Mouse (Mus musculus) ES-E14 (cell line): ENCODE results near the gene Rspo1. TPM values are rescaled to one million over a fixed set of nuclear protein-coding genes. Genes with fewer than 3 reads are reported as not detected.
A peak's percentile ranks its signal among the peaks of the same experiment; 100 is the strongest.

Experiments
- DNase-seq: peaks from one replicate; pipeline ENCODE4 v3.0.0-alpha.2; 2013; ENCODE audit warnings: low read depth, low spot score
- H3K27ac ChIP-seq: 2 replicates; pipeline ENCODE4 v1.5.1; 2012; ENCODE audit warnings: low read depth, mild to moderate bottlenecking, low read length, moderate library complexity, mixed read lengths; ENCODE audit not compliant: poor library complexity, insufficient read depth, severe bottlenecking
- H3K36me3 ChIP-seq: 2 replicates; pipeline ENCODE4 v1.6.1; 2012; ENCODE audit warnings: mild to moderate bottlenecking, low read length, moderate library complexity, mixed read lengths; ENCODE audit not compliant: control insufficient read depth, poor library complexity, insufficient read depth, severe bottlenecking
- H3K4me1 ChIP-seq, 2 experiments: fragments of 150-350 bp in 1 of 2; sonication (generic) in 1 of 2; 2 replicates each; pipeline ENCODE4 v1.6.1; 2012; ENCODE audit warnings: low read length in 2 of 2, mild to moderate bottlenecking in 1 of 2, mixed read lengths in 1 of 2; ENCODE audit not compliant: control insufficient read depth in 2 of 2, insufficient read depth in 2 of 2, poor library complexity in 1 of 2
- H3K4me3 ChIP-seq, 2 experiments: fragments of 150-350 bp in 1 of 2; sonication (generic) in 1 of 2; 2 replicates each; pipeline ENCODE4 v1.5.1; 2012; ENCODE audit warnings: low read length in 2 of 2, low read depth in 1 of 2, mild to moderate bottlenecking in 1 of 2, mixed read lengths in 1 of 2; ENCODE audit not compliant: insufficient read depth in 1 of 2, poor library complexity in 1 of 2, severe bottlenecking in 1 of 2
- H3K9ac ChIP-seq: 2 replicates; pipeline ENCODE4 v1.6.1; 2012; ENCODE audit warnings: low read depth, mild to moderate bottlenecking, low read length, mixed read lengths; ENCODE audit not compliant: poor library complexity, insufficient read depth, severe bottlenecking
- H3K9me3 ChIP-seq: fragments of 150-350 bp; sonication (generic); 2 replicates; pipeline ENCODE4 v1.6.1; 2012; ENCODE audit warnings: low read depth, mild to moderate bottlenecking, low read length; ENCODE audit not compliant: control insufficient read depth, insufficient read depth
- CHD2 ChIP-seq: IDR thresholded peaks from 2 replicates; pipeline ENCODE4 v1.6.1; 2014; ENCODE audit warnings: mild to moderate bottlenecking, low read depth, low read length, inconsistent platforms
- HCFC1 ChIP-seq: IDR thresholded peaks from 2 replicates; pipeline ENCODE4 v1.6.1; 2012; ENCODE audit warnings: low read length, inconsistent platforms, borderline replicate concordance; ENCODE audit not compliant: insufficient read depth
- MAFK ChIP-seq: IDR thresholded peaks from 2 replicates; pipeline ENCODE4 v1.6.1; 2014; ENCODE audit warnings: mild to moderate bottlenecking, low read depth, low read length, inconsistent platforms; ENCODE audit not compliant: insufficient read depth
- ZC3H11A ChIP-seq: IDR thresholded peaks from 2 replicates; pipeline ENCODE4 v1.6.1; 2012; ENCODE audit warnings: low read depth, mild to moderate bottlenecking, inconsistent platforms, low read length, borderline replicate concordance
- ZNF384 ChIP-seq: IDR thresholded peaks from 2 replicates; pipeline ENCODE4 v1.6.1; 2012; ENCODE audit warnings: low read depth, low read length, inconsistent platforms
- in situ Hi-C, 2 experiments: fragments of 600-800 bp; cut with MboI; formaldehyde crosslinking; loops; one replicate each; pipeline ENCODE4 v1.15.1; 2025; ENCODE audit warnings: low sequenced_read_pairs in 2 of 2, inconsistent platforms in 1 of 2; ENCODE audit not compliant: unreplicated experiment in 2 of 2
- total RNA-seq: library from RNA; depleted of rRNA; stranded (reverse); fragments of 300-350 nt; gene quantifications from 2 replicates; pipeline ENCODE4 v1.2.3, GENCODE M21; 2012

Rspo1 gene
- total RNA-seq, 1 experiment = 3.3 TPM

GRCm38 (mm10) chr4:125029891-125030614 is 43.8 kb downstream of the Rspo1 start:
- Histone ChIP-seq H3K36me3 (peaks cover 1% of the 10 kb centered on the region; the same call in 1 of the 2 replicates), H3K9ac (peak overlapping the region; percentile 96), H3K4me1 (peaks cover 3 to 4% of the 10 kb centered on the region in 2 experiments; a peak in 2 of 4 replicates), H3K27ac (peak overlapping the region; percentile 42; the same call in 1 of the 2 replicates), H3K9me3 (no peaks in the 10 kb centered on the region), H3K4me3 (peak overlapping the region; percentile 87 to 90)
- TF ChIP-seq HCFC1 = peak; percentile 68; the same call in 1 of the 2 replicates
- no peak for TF ChIP-seq ZNF384
- TF ChIP-seq ZC3H11A = 0 out of 2 replicates have a peak, but pooled peaks have one; percentile 1
- no peak for TF ChIP-seq MAFK
- peak; percentile 44; the same call in 1 of the 2 replicates for TF ChIP-seq CHD2
- peak; percentile 90 for DNase-seq
- in situ Hi-C loops = no loop called here

GRCm38 (mm10) chr4:125034341-125034740 is 48.1 kb downstream of the Rspo1 start:
- Histone ChIP-seq H3K36me3 (peaks cover 24% of the 10 kb centered on the region), H3K9ac (no peak overlapping the region), H3K4me1 (peaks cover 3 to 4% of the 10 kb centered on the region in 2 experiments; a peak in 2 of 4 replicates), H3K9me3 (no peaks in the 10 kb centered on the region), H3K4me3 (no peak overlapping the region), H3K27ac (no peak overlapping the region)
- no peak for DNase-seq
- TF ChIP-seq CHD2 = no peak
- no peak for TF ChIP-seq MAFK
- no peak for TF ChIP-seq HCFC1
- no peak for TF ChIP-seq ZNF384
- no peak for TF ChIP-seq ZC3H11A
- in situ Hi-C loops = no loop called here

GRCm38 (mm10) chr4:125044454-125044853 is 58.2 kb downstream of the Rspo1 start:
- in situ Hi-C loops = no loop called here

GRCm38 (mm10) chr4:125055385-125055784 is 69.2 kb downstream of the Rspo1 start:
- DNase-seq = no peak
- Histone ChIP-seq H3K4me3 (no peak overlapping the region), H3K9ac (no peak overlapping the region), H3K9me3 (no peaks in the 10 kb centered on the region), H3K36me3 (peaks cover 37% of the 10 kb centered on the region), H3K27ac (no peak overlapping the region), H3K4me1 (peaks cover 0 to 12% of the 10 kb centered on the region in 2 experiments; a peak in 1 of 4 replicates)
- no peak for TF ChIP-seq HCFC1
- TF ChIP-seq CHD2 = no peak
- TF ChIP-seq ZNF384 = no peak
- no peak for TF ChIP-seq MAFK
- no peak for TF ChIP-seq ZC3H11A
- in situ Hi-C loops = loop anchor here in 1 of 2 experiments (10.0 kb wide), 1 partner anchor 111 kb away; no protein-coding TSS in a partner anchor

More at GRCm38 (mm10) chr4:125044454-125044853, 58.2 kb downstream of the Rspo1 start:
- H3K27ac ChIP-seq = no peak overlapping the region
- H3K36me3 ChIP-seq = peaks cover 71% of the 10 kb centered on the region
- no peaks in the 10 kb centered on the region for H3K4me1 ChIP-seq
- DNase-seq = no peak
- H3K4me3 ChIP-seq = no peak overlapping the region
- no peaks in the 10 kb centered on the region for H3K9me3 ChIP-seq
- TF ChIP-seq ZNF384 (no peak), MAFK (no peak), CHD2 (no peak), ZC3H11A (no peak), HCFC1 (no peak)
- no peak overlapping the region for H3K9ac ChIP-seq
